Mouse (Mus musculus) brain, embryonic 14.5 days (tissue): ENCODE results near the gene 3110070M22Rik.

Experiments used
- CTCF ChIP-seq: fragments of 200-500 bp; IDR thresholded peaks from 2 replicates; pipeline ENCODE4 v1.5.1; 2012; ENCODE audit warnings: inconsistent platforms, mild to moderate bottlenecking, moderate library complexity, borderline replicate concordance; ENCODE audit not compliant: insufficient read depth, insufficient read length; ENCODE audit errors: extremely low read depth
- POLR2A ChIP-seq: fragments of 200-500 bp; IDR thresholded peaks from 2 replicates; pipeline ENCODE4 v1.6.1; 2012; ENCODE audit warnings: mild to moderate bottlenecking, inconsistent platforms, borderline replicate concordance; ENCODE audit not compliant: poor library complexity, insufficient read depth, insufficient read length, severe bottlenecking; ENCODE audit errors: extremely low read depth

DNA sequence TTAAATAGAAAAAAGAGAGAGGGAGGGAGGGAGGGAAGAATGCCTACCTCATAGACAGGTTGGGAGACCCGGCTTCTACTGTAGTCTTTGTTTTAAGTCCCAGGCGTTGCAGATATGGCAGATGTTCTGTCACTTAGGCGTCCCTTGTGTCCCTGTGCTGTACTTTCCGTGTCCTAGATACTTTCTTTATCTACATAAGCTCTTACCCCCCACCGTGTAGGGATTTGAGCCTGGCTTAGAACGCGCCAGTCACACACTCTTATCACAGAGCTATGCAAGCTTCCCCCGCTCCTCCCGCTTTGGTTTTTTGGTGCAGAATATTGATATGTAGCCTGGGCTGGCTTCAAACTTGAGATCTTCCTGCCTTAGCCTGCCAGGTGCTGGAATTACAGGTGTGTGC lies 11.6 kb downstream of the 3110070M22Rik start:
- TF ChIP-seq POLR2A: no peak
- TF ChIP-seq CTCF: no peak
